Mouse (Mus musculus): ENCODE results near the gene Psg16.

GRCm38 (mm10) chr7:17082766-17083165 is 8.9 kb downstream of the Psg16 start:
- no peak for TF ChIP-seq CTCF (IDR thresholded peaks at IDR 0.05; ENCODE audit: low read depth, low read length)
- no peak for TF ChIP-seq POLR2A (IDR thresholded peaks at IDR 0.05; ENCODE audit: insufficient read depth, low read length)
